In genomic region chr2:4042009-4042408, GRCm38 (mm10) we compare ENCODE assay signal across 17 mouse cellular contexts. TPM values are rescaled to one million over a fixed set of nuclear protein-coding genes. Genes with fewer than 3 reads are reported as not detected.
A peak's percentile ranks its signal among the peaks of the same experiment; 100 is the strongest.
DNase-seq lines count a peak whose midpoint lies in the region; ATAC-seq and TF ChIP-seq lines count a peak whose summit lies in the region.
"Had no signal": no experiment of that assay in that cellular context is flagged by ENCODE, and none has a peak within 500 bp of the region (broad histone marks: within the 10 kb centered on the region; RNA-seq: fewer than 3 reads in every experiment).

No protein-coding gene starts in this region.

- peak; percentile 75 for ATAC-seq in hindbrain, embryonic 13.5 days (ENCODE audit: low FRiP score)
- peak; percentile 96 for ATAC-seq in midbrain, embryonic 12.5 days (ENCODE audit: low FRiP score, low read depth)
- no peak for ATAC-seq in monocyte, adult 5-6 weeks (replicated peaks; ENCODE audit: insufficient number of reproducible peaks, low FRiP score, low TSS enrichment, poor library complexity, severe bottlenecking)
- ATAC-seq: intestine, embryonic 16.5 days had no signal

- TF ChIP-seq CTCF in brain, embryonic 14.5 days (IDR thresholded peaks at IDR 0.05; ENCODE audit: borderline replicate concordance, extremely low read depth, insufficient read depth, insufficient read length), result no peak

- no peak overlapping the region for H3K4me3 ChIP-seq in hindbrain, embryonic 13.5 days
- H3K4me3 ChIP-seq in midbrain, embryonic 12.5 days, result no peak overlapping the region
- H3K4me3 ChIP-seq: embryonic facial prominence, embryonic 13.5 days; liver, embryonic 15.5 days; myocyte had no signal

- H3K27me3 ChIP-seq in hindbrain, embryonic 13.5 days, result no peaks in the 10 kb centered on the region
- peaks cover 3% of the 10 kb centered on the region; the same call in 1 of the 2 replicates for H3K27me3 ChIP-seq in midbrain, embryonic 12.5 days
- H3K27me3 ChIP-seq: liver, embryonic 15.5 days had no signal

- no peaks in the 10 kb centered on the region for H3K36me3 ChIP-seq in hindbrain, embryonic 13.5 days
- H3K36me3 ChIP-seq in midbrain, embryonic 12.5 days, result no peaks in the 10 kb centered on the region
- H3K36me3 ChIP-seq: embryonic facial prominence, embryonic 13.5 days; liver, embryonic 15.5 days had no signal

- H3K9me3 ChIP-seq in hindbrain, embryonic 13.5 days, result no peaks in the 10 kb centered on the region
- no peaks in the 10 kb centered on the region for H3K9me3 ChIP-seq in midbrain, embryonic 12.5 days
- H3K9me3 ChIP-seq: embryonic facial prominence, embryonic 13.5 days; liver, embryonic 15.5 days had no signal

- no peak for TF ChIP-seq POLR2A in brain, embryonic 14.5 days (IDR thresholded peaks at IDR 0.05; ENCODE audit: borderline replicate concordance, extremely low read depth, insufficient read depth, insufficient read length, poor library complexity, severe bottlenecking)

- peaks cover 13% of the 10 kb centered on the region for H3K4me1 ChIP-seq in hindbrain, embryonic 13.5 days (replicated peaks)
- peaks cover 15% of the 10 kb centered on the region for H3K4me1 ChIP-seq in midbrain, embryonic 12.5 days
- H3K4me1 ChIP-seq: embryonic facial prominence, embryonic 13.5 days; liver, embryonic 15.5 days had no signal

- peak; percentile 90 for DNase-seq in brain, embryonic 14.5 days (ENCODE audit: low read depth)
- peak; percentile 51 for DNase-seq in embryo, embryonic 11 days
- DNase-seq in adrenal gland, postnatal 10 days, result no peak
- no peak for DNase-seq in cerebellum, adult 11-12 months
- no peak for DNase-seq in adrenal gland, adult (ENCODE audit: inconsistent age in 2 of 2, low spot score in 1 of 2)
- DNase-seq: cerebellum, adult 9-10 months; heart, postnatal 10 days; kidney, postnatal 10 days; thymus, postnatal 4 days had no signal

- WGBS in hindbrain, embryonic 13.5 days, result 10% methylated on average over 3 of the region's 3 CpGs
- WGBS in midbrain, embryonic 12.5 days, result 7% methylated on average over 3 of the region's 3 CpGs

- H3K27ac ChIP-seq in hindbrain, embryonic 13.5 days, result no peak overlapping the region
- H3K27ac ChIP-seq in midbrain, embryonic 12.5 days (replicated peaks), result peak overlapping the region; percentile 46; the same call in 1 of the 2 replicates
- H3K27ac ChIP-seq: embryonic facial prominence, embryonic 13.5 days; liver, embryonic 15.5 days; stomach, postnatal 0 days had no signal

- no peak overlapping the region for H3K9ac ChIP-seq in hindbrain, embryonic 13.5 days
- no peak overlapping the region for H3K9ac ChIP-seq in midbrain, embryonic 12.5 days (replicated peaks)
- H3K9ac ChIP-seq: embryonic facial prominence, embryonic 13.5 days; liver, embryonic 15.5 days had no signal

- H3K4me2 ChIP-seq in hindbrain, embryonic 13.5 days, result no peak overlapping the region
- H3K4me2 ChIP-seq in midbrain, embryonic 12.5 days (replicated peaks), result no peak overlapping the region
- H3K4me2 ChIP-seq: embryonic facial prominence, embryonic 13.5 days; liver, embryonic 15.5 days had no signal

RNA-seq across cellular contexts. Expression of gene Frmd4a, which starts 24.5 kb away (rescaled TPM):
- 67.3 and 106 TPM in 2 replicates for polyA plus RNA-seq in brain, embryonic 14.5 days (2012; rRNA removed)
- polyA plus RNA-seq in hindbrain, embryonic 13.5 days (2015; fragmentation: Nextera tagmentation; extraction: Ambion mirVana), result 57.3 and 59.6 TPM in 2 replicates
- polyA plus RNA-seq in midbrain, embryonic 12.5 days (2016; fragmentation: Nextera tagmentation; extraction: Ambion mirVana), result 52.8 and 56.3 TPM in 2 replicates
- total RNA-seq in adrenal gland, postnatal 10 days (2021), result 10 to 100 TPM; 17.0 to 27.0 TPM
- 3.1 to 9.5 TPM (median 4.6 TPM) in 3 replicates for total RNA-seq in monocyte, adult 5-6 weeks (2017)

Comparison
In these comparisons a context has a peak if more than half of its experiments do, and no peak if none do; other contexts are left out.
1. DNase-seq: peak in brain, embryonic 14.5 days (single experiment) and embryo, embryonic 11 days (single experiment); none in adrenal gland, postnatal 10 days (single experiment), cerebellum, adult 11-12 months (single experiment) and adrenal gland, adult (0 of 2).